Mouse (Mus musculus): ENCODE results near the gene Adam1b.

DNA sequence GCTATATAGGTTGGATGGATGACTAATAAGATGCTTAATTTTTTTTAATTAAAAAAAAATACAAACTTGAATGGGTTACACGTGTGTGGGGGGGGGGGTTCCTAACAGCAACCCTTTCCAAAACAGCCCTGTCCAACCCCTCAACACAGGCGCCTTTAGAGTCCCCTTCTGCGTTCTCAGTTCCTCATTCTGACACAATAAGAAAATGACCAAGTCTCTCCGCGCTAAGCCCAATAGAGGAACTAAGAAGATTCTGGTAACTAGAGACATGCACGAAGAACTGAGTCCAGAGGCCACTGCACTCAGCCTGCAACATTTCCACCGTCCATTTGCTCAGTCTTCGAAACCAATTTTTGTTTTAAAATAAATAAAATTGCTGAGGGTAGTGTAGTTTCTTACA lies 52.0 kb downstream of the Adam1b start:
- TF ChIP-seq CTCF (conservative IDR thresholded peaks at IDR 0.05; ENCODE audit: insufficient read depth, insufficient read length, low read depth, low read length) (no peak), POLR2A (IDR thresholded peaks at IDR 0.05; ENCODE audit: low read depth, low read length) (no peak)

Measured in kidney, adult 2 months (tissue).